Mouse (Mus musculus) forebrain, embryonic 13.5 days (tissue): Measurements from ENCODE around the gene Gm20906. TPM values are rescaled to one million over a fixed set of nuclear protein-coding genes. Genes with fewer than 3 reads are reported as not detected.
"Not testable (repeated sequence)": the region's sequence is repeated elsewhere in the genome, so short reads cannot be mapped to it uniquely, and the experiment has no call there.

ENCODE experiments used
- ATAC-seq: fragments of 200-750 bp; cut with Nextera tagmentation; 2 replicates; pipeline ENCODE4 v1.8.0; 2017
- H3K27ac ChIP-seq: fragments of 300-500 bp; sonication (generic); 2 replicates; pipeline ENCODE4 v1.5.1; 2015; ENCODE audit warnings: inconsistent platforms, mild to moderate bottlenecking, moderate library complexity
- H3K27me3 ChIP-seq: fragments of 300-500 bp; sonication (generic); 2 replicates; pipeline ENCODE4 v1.6.1; 2015; ENCODE audit warnings: mild to moderate bottlenecking, inconsistent platforms
- H3K36me3 ChIP-seq: fragments of 300-500 bp; sonication (generic); 2 replicates; pipeline ENCODE4 v1.6.1; 2015; ENCODE audit warnings: mild to moderate bottlenecking, inconsistent platforms; ENCODE audit not compliant: poor library complexity, severe bottlenecking
- H3K4me1 ChIP-seq: fragments of 300-500 bp; sonication (generic); 2 replicates; pipeline ENCODE4 v1.6.1; 2015; ENCODE audit warnings: inconsistent platforms
- H3K4me2 ChIP-seq: fragments of 300-500 bp; sonication (generic); 2 replicates; pipeline ENCODE4 v1.6.1; 2015; ENCODE audit warnings: inconsistent platforms, mild to moderate bottlenecking, moderate library complexity
- H3K4me3 ChIP-seq: fragments of 300-500 bp; sonication (generic); 2 replicates; pipeline ENCODE4 v1.5.1; 2015; ENCODE audit warnings: mild to moderate bottlenecking, inconsistent platforms
- H3K9ac ChIP-seq: fragments of 300-500 bp; sonication (generic); 2 replicates; pipeline ENCODE4 v1.6.1; 2015; ENCODE audit warnings: mild to moderate bottlenecking, inconsistent platforms
- H3K9me3 ChIP-seq: fragments of 300-500 bp; sonication (generic); replicated peaks from 2 replicates; pipeline ENCODE4 v1.6.1; 2016; ENCODE audit warnings: inconsistent platforms
- WGBS: fragments of 180-500 bp; shearing (Covaris S2); methylation state at CpG from one replicate; pipeline ENCODE4 v1.1.7; 2015; 5-methylcytosine and 5-hydroxymethylcytosine counted together
- polyA plus RNA-seq: library from polyadenylated mRNA; unstranded; fragments of >200 nt; fragmentation: Nextera tagmentation; extraction: Ambion mirVana; gene quantifications from 2 replicates; pipeline ENCODE4 v1.2.1, GENCODE M21; 2015

The Gm20906 gene
- polyA plus RNA-seq, result not detected in 2 replicates

DNA sequence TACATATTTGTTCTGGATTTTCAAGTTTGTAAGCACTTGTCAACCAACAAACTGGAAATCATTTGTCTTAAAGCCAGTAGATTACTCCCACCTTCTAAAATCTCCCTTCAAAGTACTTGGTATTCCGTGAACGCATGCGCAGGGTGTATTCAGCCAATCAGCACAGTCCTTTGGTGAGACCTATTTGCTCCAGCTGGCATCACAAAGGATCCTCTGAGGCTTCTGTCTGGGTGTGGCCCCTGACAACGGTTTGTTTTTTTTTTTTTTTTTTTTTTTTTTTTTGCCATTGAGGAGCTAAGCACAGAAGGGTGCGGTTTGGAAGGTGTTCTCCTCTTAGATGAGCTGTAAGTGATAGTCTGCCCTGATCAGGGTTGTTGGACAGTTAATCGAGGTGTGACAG lies at the start of gene Gm20906:
Gene Gm20906, plus strand, starts transcription at position 301 of the 400 bp plus-strand sequence.
- H3K4me2 ChIP-seq, H3K4me1 ChIP-seq, H3K36me3 ChIP-seq, ATAC-seq, H3K9ac ChIP-seq, H3K27me3 ChIP-seq, H3K27ac ChIP-seq, H3K4me3 ChIP-seq, H3K9me3 ChIP-seq: not testable (repeated sequence)
- no CpG with 5 or more reads among the region's 6 CpGs for WGBS
